Mouse (Mus musculus) R1 (cell line): ENCODE data around the gene Cnih2.

Experiments
- DNase-seq: peaks from one replicate; pipeline ENCODE4 v3.0.0-alpha.2; 2018; ENCODE audit warnings: low read depth, low spot score

Cnih2 gene

GRCm38 (mm10) chr19:5068570-5069234 is 29.6 kb downstream of the Cnih2 start:
- no peak for DNase-seq

- DNase-seq: peak; percentile 54
Observed at GRCm38 (mm10) chr19:5067867-5068569, 30.3 kb downstream of the Cnih2 start, which contains the start of gene Cd248. Gene Cd248, plus strand, starts transcription at chr19:5068078.

- DNase-seq: peak; percentile 33
Observed at GRCm38 (mm10) chr19:5067040-5067799, 31.1 kb downstream of the Cnih2 start.

DNA sequence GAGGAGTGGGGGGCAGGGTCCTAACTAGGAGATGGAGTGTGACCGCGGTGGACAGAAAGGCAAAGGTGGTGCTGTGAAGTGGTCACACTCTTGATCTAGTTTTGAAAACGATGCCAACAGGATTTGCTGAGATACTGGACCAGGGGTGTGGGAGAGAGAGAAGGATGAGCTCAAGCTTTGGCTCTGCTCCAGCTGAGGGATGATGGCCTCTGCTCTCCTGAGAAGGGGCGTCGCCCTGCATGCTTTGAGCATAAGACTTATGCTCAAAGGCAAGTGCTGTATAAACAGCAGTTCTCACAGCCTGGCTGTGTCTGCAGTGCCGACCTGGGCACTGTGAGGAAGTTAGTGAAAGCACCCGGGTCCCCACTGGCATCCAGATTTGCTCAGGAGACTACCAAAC is 33.2 kb downstream of the Cnih2 start:
- DNase-seq: no peak

DNA sequence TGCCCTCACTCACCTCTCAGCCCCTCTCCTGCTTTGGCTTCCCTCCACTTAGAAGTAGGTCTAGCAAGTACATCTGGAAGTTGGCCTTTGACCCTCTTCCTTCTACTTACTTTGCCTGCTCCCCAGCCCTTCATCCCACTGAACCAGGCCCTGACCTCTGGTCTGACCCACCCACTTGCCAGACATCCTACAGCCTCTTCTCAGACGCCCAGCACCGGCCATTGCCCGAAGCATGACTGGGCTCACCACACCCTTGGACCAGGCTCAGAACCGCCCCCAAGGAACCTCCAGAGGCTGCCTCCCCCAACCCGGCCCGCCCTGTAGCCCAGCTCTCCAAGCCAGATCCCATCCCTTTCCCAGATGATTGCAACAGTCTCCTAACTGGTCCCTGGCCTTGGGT is 35.9 kb downstream of the Cnih2 start:
- no peak for DNase-seq

DNA sequence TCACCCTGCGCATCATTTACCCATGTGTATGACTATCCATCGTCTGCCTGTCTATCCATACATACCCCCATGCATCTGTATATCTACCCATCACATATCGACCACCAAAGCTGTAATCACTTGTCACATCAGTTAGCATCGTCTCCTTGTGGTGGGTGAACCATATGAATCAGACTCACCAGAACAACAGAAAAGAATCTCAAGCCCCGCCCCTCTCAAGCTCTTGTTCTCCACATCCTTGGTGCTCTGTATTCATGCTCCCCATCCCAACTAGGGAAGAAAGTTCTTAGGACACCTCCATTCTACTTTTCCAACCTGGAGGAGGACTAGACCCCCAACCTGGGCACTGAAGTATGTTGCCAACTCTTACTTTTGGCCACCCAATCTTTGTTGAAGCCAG is 36.3 kb downstream of the Cnih2 start:
- no peak for DNase-seq

GRCm38 (mm10) chr19:5060365-5061330 is 37.7 kb downstream of the Cnih2 start:
- DNase-seq: peak; percentile 50

DNA sequence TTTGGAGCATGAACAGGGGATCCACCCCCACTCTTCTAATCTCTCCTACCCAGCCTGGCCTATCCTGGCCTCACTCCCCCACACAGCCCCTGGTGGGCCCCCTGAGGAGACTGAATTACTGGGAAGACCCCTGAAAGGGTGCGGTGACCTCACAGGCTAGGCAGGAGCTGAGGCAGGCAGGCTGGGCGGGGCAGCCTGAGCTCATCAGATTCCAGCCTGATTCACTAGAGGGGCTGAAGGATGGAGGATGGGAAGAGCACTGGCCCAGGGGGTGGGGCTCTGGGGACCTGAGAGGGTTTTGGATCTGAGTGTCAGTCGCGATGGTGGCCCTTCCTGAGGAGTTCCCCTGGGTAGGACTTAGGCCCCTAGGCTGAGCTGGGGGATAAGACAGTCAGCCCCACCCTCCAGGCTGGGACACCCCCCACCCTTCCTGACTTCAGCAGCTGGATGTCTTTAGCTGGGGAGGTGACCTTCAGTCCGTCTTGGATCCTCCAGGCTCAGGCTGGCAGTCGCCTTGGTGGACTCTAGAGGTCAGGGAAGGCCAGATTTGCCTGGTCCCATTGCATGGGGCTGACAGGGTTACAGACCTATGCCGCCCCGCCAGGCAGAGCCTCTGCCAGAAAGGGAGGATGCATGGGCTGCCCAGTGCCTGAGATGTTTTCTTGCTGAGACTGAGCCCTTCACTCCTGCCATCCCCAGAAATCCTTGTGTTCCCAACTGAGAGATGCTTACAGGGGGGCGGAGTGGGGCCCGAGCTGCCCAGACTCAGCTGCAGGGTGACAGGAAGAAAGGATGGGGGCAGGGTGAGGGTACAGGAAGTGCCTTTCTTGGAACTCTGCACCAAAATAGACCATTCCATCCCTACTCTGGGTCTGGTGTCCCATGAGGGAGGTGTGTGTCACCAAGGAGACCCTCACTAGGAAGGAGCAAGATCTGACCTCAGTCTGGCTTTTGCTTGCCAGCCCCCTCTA is 39.2 kb downstream of the Cnih2 start:
- peak; percentile 80 for DNase-seq

DNA sequence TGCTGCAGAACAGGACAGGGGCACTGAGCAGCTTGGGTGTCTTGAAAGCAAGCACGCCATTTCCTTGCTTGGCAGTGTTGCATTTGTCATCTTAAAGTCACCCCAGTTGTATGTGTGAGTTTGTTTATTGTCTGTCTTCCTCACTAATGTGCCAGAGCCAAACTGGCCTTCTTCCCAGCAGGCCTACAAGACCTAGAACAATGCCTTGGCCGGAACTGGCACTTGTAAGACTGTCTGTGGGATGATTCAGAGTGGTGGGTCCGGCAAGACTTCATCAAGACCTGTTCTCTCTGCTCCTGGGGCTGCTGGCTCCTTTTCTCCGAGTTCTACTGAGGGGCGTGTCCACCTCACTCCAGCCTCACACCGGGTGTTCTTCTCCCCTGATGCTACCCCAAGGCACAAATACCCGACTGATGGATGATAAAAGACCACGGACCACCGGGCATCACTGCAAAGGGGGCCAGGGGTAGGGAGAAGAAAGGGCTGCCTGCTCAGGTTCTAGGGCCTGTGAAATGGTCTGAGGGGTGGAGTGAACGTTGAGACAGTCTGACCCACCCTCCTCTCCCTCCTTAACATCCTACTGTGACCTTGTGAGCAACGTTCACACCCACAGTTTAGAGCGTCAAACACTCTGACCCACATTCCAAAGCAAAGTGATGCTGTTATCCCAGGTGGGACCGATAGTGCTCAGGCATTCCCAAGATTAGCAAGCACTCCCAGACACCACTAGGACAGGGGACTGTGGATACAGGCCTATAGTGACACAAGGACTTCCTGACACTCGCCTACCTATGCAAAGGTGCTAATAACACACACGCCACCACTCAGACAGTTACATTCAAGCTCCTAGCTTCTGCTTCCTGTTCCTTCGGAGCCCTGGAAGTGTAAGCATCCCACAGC is 40.2 kb downstream of the Cnih2 start:
- DNase-seq: peak; percentile 91

DNA sequence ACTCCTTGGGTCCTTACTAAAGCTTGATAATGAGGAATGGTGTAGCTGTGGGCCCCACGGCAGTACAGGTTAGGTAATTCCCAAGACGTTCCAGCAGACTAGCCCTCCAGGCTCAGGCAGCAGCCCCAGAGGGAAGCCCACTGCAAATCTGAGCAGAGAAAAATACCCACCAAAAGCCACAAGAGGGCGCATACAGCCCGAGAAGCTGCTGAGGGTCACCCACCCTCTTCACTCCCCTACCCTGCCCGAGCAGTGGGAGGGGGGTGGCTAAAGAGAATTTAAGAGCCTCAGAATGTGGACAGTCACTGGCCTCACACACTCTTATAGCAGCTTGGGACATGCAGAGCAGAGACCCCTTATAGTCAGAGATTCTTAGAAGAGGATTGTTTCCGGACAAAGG is 42.1 kb downstream of the Cnih2 start:
- DNase-seq: peak; percentile 72

- DNase-seq: peak; percentile 82
Observed at GRCm38 (mm10) chr19:5053909-5054308, 44.4 kb downstream of the Cnih2 start.

DNA sequence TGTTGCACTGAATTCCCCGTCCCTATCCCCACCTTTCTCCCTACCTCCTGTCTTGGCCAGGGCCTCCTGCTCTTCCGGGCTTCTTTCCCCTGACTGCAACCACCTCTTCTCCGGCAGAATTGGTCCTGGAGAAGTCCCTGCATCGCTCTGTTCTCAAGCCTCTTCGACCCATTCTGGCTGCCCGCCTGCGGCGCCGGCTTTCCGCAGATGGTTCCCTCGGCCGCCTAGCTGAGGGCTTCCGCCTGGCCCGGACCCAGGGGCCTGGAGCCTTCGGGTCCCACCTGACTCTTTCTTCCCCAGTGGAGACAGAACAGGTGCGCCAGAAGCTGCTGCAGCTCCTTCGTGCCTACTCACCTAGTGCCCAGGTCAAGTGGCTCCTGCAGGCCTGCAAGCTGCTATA is 45.5 kb downstream of the Cnih2 start:
- DNase-seq: no peak

- no peak for DNase-seq
Observed at GRCm38 (mm10) chr19:5052166-5052822, 46.0 kb downstream of the Cnih2 start.

DNA sequence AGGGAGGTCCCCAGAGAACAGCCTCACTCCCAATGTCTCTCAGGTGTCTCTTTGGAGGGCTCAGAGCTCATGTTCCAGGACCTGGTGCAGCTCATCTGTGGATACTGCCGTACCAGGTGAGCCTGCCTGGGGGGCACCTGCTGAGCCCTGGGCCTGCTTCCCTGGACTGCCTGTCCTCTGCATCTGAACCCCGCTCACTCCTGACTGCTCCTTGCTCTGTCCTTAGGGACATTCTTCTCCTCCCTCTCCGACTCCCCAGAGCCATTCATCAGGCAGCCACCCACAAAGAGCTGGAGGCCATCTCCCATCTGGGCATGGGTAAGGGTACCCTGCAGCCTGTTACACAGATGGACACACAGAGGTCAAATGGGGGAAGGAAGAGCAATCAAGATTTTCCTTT is 46.8 kb downstream of the Cnih2 start:
- DNase-seq: no peak

DNA sequence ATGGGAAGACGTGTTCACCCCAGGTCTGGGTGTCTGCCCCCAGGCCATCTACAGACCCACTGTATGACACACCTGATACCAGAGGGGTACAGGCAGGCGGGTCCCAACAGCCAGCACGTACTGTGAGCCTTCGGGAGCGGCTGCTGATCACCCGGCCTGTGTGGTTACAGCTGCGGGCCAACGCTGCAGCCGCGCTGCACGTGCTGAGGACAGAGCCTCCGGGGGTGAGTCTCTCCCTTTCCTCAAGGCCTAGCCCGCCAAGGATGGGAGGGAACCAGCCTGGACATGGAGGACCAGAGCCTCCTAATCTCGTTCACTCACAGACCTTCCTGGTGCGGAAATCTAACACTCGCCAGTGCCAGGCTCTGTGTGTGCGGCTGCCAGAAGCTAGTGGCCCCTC is 47.3 kb downstream of the Cnih2 start:
- no peak for DNase-seq

DNA sequence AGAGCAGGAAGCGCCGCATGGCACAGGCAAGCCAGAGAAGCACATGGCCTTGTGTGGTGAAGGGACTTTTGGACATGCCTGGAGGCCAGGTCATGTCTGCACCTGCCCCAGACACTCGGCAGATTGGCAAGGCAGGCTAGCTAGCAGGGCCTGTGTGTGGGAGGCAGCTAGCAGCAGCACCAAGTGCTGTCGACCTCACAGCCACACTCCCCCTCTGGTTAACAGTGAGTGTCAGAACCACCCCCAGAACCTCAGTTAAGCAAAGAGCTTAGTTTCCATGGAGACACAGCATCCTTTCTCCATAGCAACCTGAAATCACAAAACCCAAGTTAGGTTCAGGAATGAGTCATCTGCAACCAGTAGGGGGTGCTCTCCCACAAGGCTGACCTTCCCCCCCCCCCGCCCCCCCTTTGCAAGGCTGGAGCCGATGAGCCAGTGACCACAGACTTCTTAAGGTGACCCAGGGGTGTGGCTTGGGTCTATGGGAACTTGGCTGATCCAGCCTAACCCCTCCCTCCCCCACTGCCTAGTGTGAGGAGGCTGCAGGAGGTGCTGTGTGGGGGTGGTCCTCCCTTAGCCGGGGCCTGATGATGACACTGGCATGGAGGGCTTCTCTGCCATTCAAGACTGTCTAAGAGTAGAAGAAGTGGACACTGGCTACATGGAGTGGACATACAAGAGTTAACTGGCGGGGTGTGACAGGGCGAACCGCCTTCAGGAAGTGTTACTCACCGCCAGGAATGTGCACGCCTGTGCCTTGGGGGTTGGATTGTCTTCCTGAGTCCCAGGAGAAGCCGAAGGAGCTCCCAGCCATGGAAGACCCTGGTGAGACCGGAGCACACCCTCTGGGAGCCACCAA is 48.0 kb downstream of the Cnih2 start, which contains the start of gene Rin1:
Rin1 (plus strand) TSS at position 435 of the 859 bp plus-strand sequence.
- peak; percentile 95 for DNase-seq

GRCm38 (mm10) chr19:5049325-5049724 is 49.0 kb downstream of the Cnih2 start:
- DNase-seq: no peak
